Mouse (Mus musculus): ENCODE measurements around the gene Usp10. TPM values are rescaled to one million over a fixed set of nuclear protein-coding genes. Genes with fewer than 3 reads are reported as not detected.

The Usp10 gene
- 10 to 100 TPM; 51.0 to 57.1 TPM for total RNA-seq (2021)
- long read RNA-seq, experiment 1, transcript Usp10-202 (14 exons, 3,274 nt), result major isoform, 6 of 16 reads
- long read RNA-seq, experiment 1, partial matches to known transcripts, result 6 of 16 reads
- long read RNA-seq, experiment 1, other reads (novel, unspliced or antisense), result 0 of 16 reads
- long read RNA-seq, experiment 2, transcript Usp10-210 (14 exons, 3,726 nt), result major isoform, 9 of 34 reads
- long read RNA-seq, experiment 2, transcript Usp10-202 (14 exons, 3,274 nt), result major isoform, 9 of 34 reads
- long read RNA-seq, experiment 2, partial matches to known transcripts, result 15 of 34 reads
- long read RNA-seq, experiment 2, other reads (novel, unspliced or antisense), result 1 of 34 reads

GRCm38 (mm10) chr8:119909944-119910546 is at the start of gene Usp10:
Gene Usp10, plus strand, starts transcription at chr8:119910360.
- intact Hi-C loops (cut with DNase I), result no loop called here
- no peak for DNase-seq

GRCm38 (mm10) chr8:119861706-119862389 is 48.3 kb upstream of the Usp10 start, which contains the start of gene Klhl36:
Gene Klhl36, plus strand, starts transcription at chr8:119862266.
- intact Hi-C loops (cut with DNase I), result no loop called here
- peak; percentile 96 to 98 for DNase-seq

DNA sequence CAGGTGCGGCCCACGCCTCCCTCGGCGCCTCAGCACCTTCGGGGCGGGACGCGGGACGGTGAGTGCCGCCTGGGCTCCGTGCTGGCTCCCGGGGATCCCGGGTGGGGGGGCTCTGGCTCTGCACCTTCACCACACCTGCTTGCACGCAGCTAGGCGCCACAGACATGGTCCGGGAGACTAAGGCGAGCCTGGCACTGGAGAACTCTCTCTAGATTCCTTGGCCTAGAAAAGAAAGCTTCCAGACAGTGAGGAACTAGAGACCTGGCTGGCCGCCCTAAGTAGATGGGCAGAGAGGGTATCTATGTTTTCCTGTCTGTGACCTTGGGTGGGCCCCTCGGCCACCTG is 47.8 kb upstream of the Usp10 start:
- intact Hi-C loops (cut with DNase I), result no loop called here
- no peak for DNase-seq

- intact Hi-C loops (cut with DNase I), result no loop called here
- DNase-seq, result no peak
These were observed 47.4 kb upstream of the Usp10 start for GRCm38 (mm10) chr8:119862749-119863148.

- intact Hi-C loops (cut with DNase I), result no loop called here
- DNase-seq, result no peak
These were observed 40.5 kb upstream of the Usp10 start for GRCm38 (mm10) chr8:119869616-119870015.

GRCm38 (mm10) chr8:119873181-119873580 is 37.0 kb upstream of the Usp10 start:
- intact Hi-C loops (cut with DNase I), result no loop called here
- DNase-seq, result no peak

- no peak for DNase-seq
- intact Hi-C loops (cut with DNase I), result no loop called here
These were observed 28.9 kb upstream of the Usp10 start for GRCm38 (mm10) chr8:119881301-119881700.

DNA sequence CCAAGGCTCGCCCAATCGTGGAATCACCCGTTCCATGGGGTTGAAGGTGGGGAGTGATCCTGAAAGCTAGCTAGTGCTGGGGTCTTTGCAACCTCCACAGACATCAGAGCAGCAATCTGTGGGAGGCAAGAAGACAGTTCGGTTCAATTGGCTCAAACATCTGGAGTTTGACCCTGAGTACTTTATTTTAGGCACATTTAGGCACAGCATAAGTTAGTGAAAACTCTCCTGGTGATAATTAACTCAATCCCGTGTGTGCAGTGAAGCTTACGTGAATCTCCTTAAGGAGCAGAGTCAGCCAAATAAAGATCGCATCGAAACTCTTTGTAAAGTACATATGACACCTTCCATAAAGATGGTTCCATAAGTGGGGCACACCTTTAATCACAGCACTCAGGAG is 28.2 kb upstream of the Usp10 start:
- intact Hi-C loops (cut with DNase I), result no loop called here
- DNase-seq, result no peak

GRCm38 (mm10) chr8:119883281-119883680 is 26.9 kb upstream of the Usp10 start:
- DNase-seq, result no peak
- intact Hi-C loops (cut with DNase I), result no loop called here

- intact Hi-C loops (cut with DNase I), result no loop called here
- DNase-seq, result peak in 1 of 2 experiments; percentile 28
These were observed 24.5 kb upstream of the Usp10 start for GRCm38 (mm10) chr8:119885612-119886011.

- peak; percentile 16 to 42 for DNase-seq
- intact Hi-C loops (cut with DNase I), result no loop called here
These were observed 23.0 kb upstream of the Usp10 start for GRCm38 (mm10) chr8:119887130-119887529.

- intact Hi-C loops (cut with DNase I), result no loop called here
- DNase-seq, result no peak
These were observed 22.1 kb upstream of the Usp10 start for GRCm38 (mm10) chr8:119888012-119888411.

GRCm38 (mm10) chr8:119897069-119897468 is 13.1 kb upstream of the Usp10 start:
- intact Hi-C loops (cut with DNase I), result no loop called here
- no peak for DNase-seq

- DNase-seq, result no peak
- intact Hi-C loops (cut with DNase I), result no loop called here
These were observed 12.2 kb upstream of the Usp10 start for GRCm38 (mm10) chr8:119897933-119898332.

- DNase-seq, result no peak
- intact Hi-C loops (cut with DNase I), result no loop called here
These were observed 8.8 kb upstream of the Usp10 start for GRCm38 (mm10) chr8:119901349-119901748.

DNA sequence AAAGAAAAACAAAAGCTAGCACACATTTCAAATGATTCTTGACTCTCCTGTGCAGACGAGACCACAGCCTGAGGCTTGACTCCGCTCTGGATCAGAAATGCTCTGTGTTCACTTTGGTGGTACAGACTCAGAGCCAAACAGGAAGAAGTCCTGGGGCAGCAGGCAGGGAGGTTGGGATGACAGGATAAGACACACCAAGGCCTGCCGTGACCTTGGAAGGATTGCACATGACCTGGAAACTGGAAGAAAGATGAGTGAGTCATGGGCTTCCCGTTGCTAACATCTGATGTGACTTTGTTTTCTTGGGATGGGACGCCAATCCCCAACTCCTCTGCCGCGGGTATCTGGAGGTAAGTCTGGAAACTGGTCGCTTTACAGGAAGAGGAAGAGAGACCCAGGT is 8.2 kb upstream of the Usp10 start:
- DNase-seq, result no peak
- intact Hi-C loops (cut with DNase I), result no loop called here

DNA sequence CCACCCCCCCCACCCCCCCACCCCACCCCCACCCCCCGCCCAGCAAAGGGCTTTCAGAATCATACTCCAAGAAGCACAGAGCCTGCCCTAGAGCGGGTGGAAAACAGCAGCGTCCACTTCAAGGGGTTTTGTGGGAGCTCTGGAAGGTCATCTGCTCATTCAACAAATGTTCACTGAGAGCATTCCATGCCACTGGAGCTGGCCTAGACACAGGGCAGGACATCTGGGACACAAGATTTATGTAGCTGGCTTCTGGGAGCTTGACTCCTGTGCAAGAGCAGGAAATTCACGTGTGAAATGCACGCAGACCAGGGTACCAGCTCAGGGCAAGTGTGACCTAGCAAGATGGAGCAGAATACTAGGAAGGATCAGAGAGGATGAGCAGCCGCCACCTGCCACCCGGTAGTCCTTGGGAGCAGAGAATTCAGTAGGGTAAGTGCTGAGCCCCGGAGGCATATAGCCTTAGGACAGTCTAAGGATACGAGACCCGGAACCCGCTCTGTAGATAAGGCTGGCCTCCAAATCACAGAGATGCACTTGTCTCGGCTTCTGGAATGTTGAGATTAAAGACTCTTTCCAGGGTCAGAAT is 5.7 kb upstream of the Usp10 start:
- intact Hi-C loops (cut with DNase I), result no loop called here
- no peak for DNase-seq

DNA sequence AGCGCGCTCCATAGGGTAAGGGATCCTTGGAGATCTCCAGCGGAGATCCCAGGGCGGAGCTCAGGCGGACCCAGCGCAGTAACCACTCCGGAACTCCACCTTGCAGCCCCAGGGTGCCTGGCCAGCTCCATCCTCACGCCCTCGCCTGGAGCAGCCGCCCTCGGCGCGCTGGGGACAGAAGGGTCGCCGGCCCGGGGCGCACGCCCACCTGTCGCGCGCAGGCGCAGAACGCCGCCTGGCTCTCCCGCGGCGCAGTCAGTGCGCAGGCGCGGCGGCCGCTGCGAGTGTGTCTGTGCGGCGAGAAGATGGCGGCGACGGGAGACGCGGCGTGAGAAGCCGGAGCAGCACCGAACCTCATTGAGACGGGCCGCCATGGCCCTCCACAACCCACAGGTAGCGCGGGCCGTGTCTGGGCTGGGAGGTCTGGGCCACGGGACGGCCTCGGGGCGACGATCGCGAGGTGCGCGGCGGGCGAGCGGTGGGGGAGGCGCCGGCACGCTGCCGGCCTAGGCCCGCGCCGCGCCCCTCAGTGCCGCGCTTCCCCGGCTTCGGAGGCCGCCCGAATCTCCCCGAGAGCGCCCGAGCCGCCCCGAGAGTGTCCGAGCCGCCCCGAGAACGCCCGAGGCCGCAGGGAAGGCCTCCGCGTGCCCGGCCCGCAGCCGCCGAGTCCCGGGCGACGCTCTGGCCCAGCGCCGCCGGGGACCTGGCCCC is 542 bp downstream of the Usp10 start, which contains the start of gene Gm20388:
Gene Gm20388, plus strand, starts transcription at position 295 of the 711 bp plus-strand sequence.
- intact Hi-C loops (cut with DNase I), result no loop called here
- DNase-seq, result peak; percentile 87 to 96

GRCm38 (mm10) chr8:119911258-119911962 is 1.2 kb downstream of the Usp10 start:
- intact Hi-C loops (cut with DNase I), result no loop called here
- DNase-seq, result no peak

GRCm38 (mm10) chr8:119912643-119913042 is 2.5 kb downstream of the Usp10 start:
- no peak for DNase-seq
- intact Hi-C loops (cut with DNase I), result no loop called here

Data from gastrocnemius, postnatal 36 days (tissue).